Mouse (Mus musculus): ENCODE results near the gene Wdr26. TPM values are rescaled to one million over a fixed set of nuclear protein-coding genes. Genes with fewer than 3 reads are reported as not detected.
A peak's percentile ranks its signal among the peaks of the same experiment; 100 is the strongest.

Gene Wdr26
- 94.0 and 96.3 TPM in 2 replicates for polyA plus RNA-seq (2012; rRNA removed)

GRCm38 (mm10) chr1:181211920-181212633 lies at the start of gene Wdr26:
Gene Wdr26 (minus strand): TSS chr1:181212001.
- peak; percentile 83 for TF ChIP-seq POLR2A (IDR thresholded peaks at IDR 0.05; ENCODE audit: control insufficient read depth, low read depth, low read length)
- no peak for TF ChIP-seq CTCF (IDR thresholded peaks at IDR 0.05; ENCODE audit: control insufficient read depth, insufficient read depth, insufficient replicate concordance, low read depth, low read length)

GRCm38 (mm10) chr1:181260949-181261696 lies 49.3 kb upstream of the Wdr26 start:
- peaks cover 20% of the 10 kb centered on the region for H3K4me1 ChIP-seq (ENCODE audit: control insufficient read depth, insufficient read depth, low read length)
- TF ChIP-seq CTCF (IDR thresholded peaks at IDR 0.05; ENCODE audit: control insufficient read depth, insufficient read depth, insufficient replicate concordance, low read depth, low read length) = no peak
- no peak for TF ChIP-seq POLR2A (IDR thresholded peaks at IDR 0.05; ENCODE audit: control insufficient read depth, low read depth, low read length)
- no peak overlapping the region for H3K4me3 ChIP-seq (ENCODE audit: control insufficient read depth, low read depth, low read length)
- H3K27ac ChIP-seq (ENCODE audit: control insufficient read depth, insufficient read depth, low read depth, low read length) = no peak overlapping the region; the same call in 1 of the 2 replicates
- no peaks in the 10 kb centered on the region; the same call in 1 of the 2 replicates for H3K27me3 ChIP-seq (ENCODE audit: control insufficient read depth, insufficient read depth, low read length)
- H3K36me3 ChIP-seq (ENCODE audit: control insufficient read depth, insufficient read depth, low read length) = no peaks in the 10 kb centered on the region

More at GRCm38 (mm10) chr1:181211920-181212633, at the start of gene Wdr26:
- H3K27ac ChIP-seq (ENCODE audit: control insufficient read depth, insufficient read depth, low read depth, low read length) = peak within 1 kb of the TSS; percentile 93
- no peaks in the 10 kb centered on the region for H3K36me3 ChIP-seq (ENCODE audit: control insufficient read depth, insufficient read depth, low read length)
- H3K4me3 ChIP-seq (ENCODE audit: control insufficient read depth, low read depth, low read length) = peak within 1 kb of the TSS; percentile 99
- H3K27me3 ChIP-seq (ENCODE audit: control insufficient read depth, insufficient read depth, low read length) = no peaks in the 10 kb centered on the region
- H3K4me1 ChIP-seq (ENCODE audit: control insufficient read depth, insufficient read depth, low read length) = peaks cover 9% of the 10 kb centered on the region

- no peak for TF ChIP-seq POLR2A (IDR thresholded peaks at IDR 0.05; ENCODE audit: control insufficient read depth, low read depth, low read length)
- Histone ChIP-seq H3K36me3 (ENCODE audit: control insufficient read depth, insufficient read depth, low read length) (no peaks in the 10 kb centered on the region), H3K4me3 (ENCODE audit: control insufficient read depth, low read depth, low read length) (no peak overlapping the region), H3K27me3 (ENCODE audit: control insufficient read depth, insufficient read depth, low read length) (no peaks in the 10 kb centered on the region; the same call in 1 of the 2 replicates), H3K4me1 (ENCODE audit: control insufficient read depth, insufficient read depth, low read length) (peaks cover 25% of the 10 kb centered on the region), H3K27ac (ENCODE audit: control insufficient read depth, insufficient read depth, low read depth, low read length) (peak overlapping the region; percentile 49; the same call in 1 of the 2 replicates)
These were observed 48.6 kb upstream of the Wdr26 start for GRCm38 (mm10) chr1:181260422-181260821.

GRCm38 (mm10) chr1:181259626-181260410 lies 48.0 kb upstream of the Wdr26 start:
- no peaks in the 10 kb centered on the region for H3K36me3 ChIP-seq (ENCODE audit: control insufficient read depth, insufficient read depth, low read length)
- no peak overlapping the region for H3K4me3 ChIP-seq (ENCODE audit: control insufficient read depth, low read depth, low read length)
- H3K27me3 ChIP-seq (ENCODE audit: control insufficient read depth, insufficient read depth, low read length) = no peaks in the 10 kb centered on the region; the same call in 1 of the 2 replicates
- no peak for TF ChIP-seq POLR2A (IDR thresholded peaks at IDR 0.05; ENCODE audit: control insufficient read depth, low read depth, low read length)
- no peak for TF ChIP-seq CTCF (IDR thresholded peaks at IDR 0.05; ENCODE audit: control insufficient read depth, insufficient read depth, insufficient replicate concordance, low read depth, low read length)
- H3K27ac ChIP-seq (ENCODE audit: control insufficient read depth, insufficient read depth, low read depth, low read length) = no peak overlapping the region
- peaks cover 27% of the 10 kb centered on the region for H3K4me1 ChIP-seq (ENCODE audit: control insufficient read depth, insufficient read depth, low read length)

GRCm38 (mm10) chr1:181259056-181259455 lies 47.3 kb upstream of the Wdr26 start:
- H3K36me3 ChIP-seq (ENCODE audit: control insufficient read depth, insufficient read depth, low read length) = no peaks in the 10 kb centered on the region
- no peaks in the 10 kb centered on the region; the same call in 1 of the 2 replicates for H3K27me3 ChIP-seq (ENCODE audit: control insufficient read depth, insufficient read depth, low read length)
- no peak overlapping the region for H3K4me3 ChIP-seq (ENCODE audit: control insufficient read depth, low read depth, low read length)
- peaks cover 27% of the 10 kb centered on the region for H3K4me1 ChIP-seq (ENCODE audit: control insufficient read depth, insufficient read depth, low read length)
- no peak for TF ChIP-seq CTCF (IDR thresholded peaks at IDR 0.05; ENCODE audit: control insufficient read depth, insufficient read depth, insufficient replicate concordance, low read depth, low read length)
- TF ChIP-seq POLR2A (IDR thresholded peaks at IDR 0.05; ENCODE audit: control insufficient read depth, low read depth, low read length) = no peak
- peak overlapping the region; percentile 30; the same call in 1 of the 2 replicates for H3K27ac ChIP-seq (ENCODE audit: control insufficient read depth, insufficient read depth, low read depth, low read length)

- no peak overlapping the region for H3K4me3 ChIP-seq (ENCODE audit: control insufficient read depth, low read depth, low read length)
- peaks cover 27% of the 10 kb centered on the region for H3K4me1 ChIP-seq (ENCODE audit: control insufficient read depth, insufficient read depth, low read length)
- H3K27me3 ChIP-seq (ENCODE audit: control insufficient read depth, insufficient read depth, low read length) = no peaks in the 10 kb centered on the region; the same call in 1 of the 2 replicates
- no peaks in the 10 kb centered on the region for H3K36me3 ChIP-seq (ENCODE audit: control insufficient read depth, insufficient read depth, low read length)
- TF ChIP-seq POLR2A (IDR thresholded peaks at IDR 0.05; ENCODE audit: control insufficient read depth, low read depth, low read length) = no peak
- no peak for TF ChIP-seq CTCF (IDR thresholded peaks at IDR 0.05; ENCODE audit: control insufficient read depth, insufficient read depth, insufficient replicate concordance, low read depth, low read length)
- H3K27ac ChIP-seq (ENCODE audit: control insufficient read depth, insufficient read depth, low read depth, low read length) = peak overlapping the region; percentile 87
These were observed 46.8 kb upstream of the Wdr26 start for GRCm38 (mm10) chr1:181258616-181259015.

All from testis, adult 2 months (tissue).